Mouse (Mus musculus) G1E (cell line): Measurements from ENCODE around the gene Spag9.

Experiments used
- CTCF ChIP-seq: IDR thresholded peaks from 2 replicates; pipeline ENCODE4 v1.5.1; 2012; ENCODE audit warnings: low read depth, low read length, inconsistent platforms, mixed read lengths
- GATA1 ChIP-seq: IDR thresholded peaks from 2 replicates; pipeline ENCODE4 v1.6.1; 2012; ENCODE audit warnings: borderline replicate concordance, low read length, inconsistent platforms, mixed read lengths
- TAL1 ChIP-seq: conservative IDR thresholded peaks from 2 replicates; pipeline ENCODE4 v1.6.1; 2012; ENCODE audit warnings: low read depth, low read length, inconsistent platforms, mixed read lengths

- TF ChIP-seq CTCF (no peak), GATA1 (no peak), TAL1 (no peak)
Measured at GRCm38 (mm10) chr11:94070455-94070854, 74.6 kb downstream of the Spag9 start.
